16 mouse cellular contexts compared by ENCODE assay signal in genomic region chr11:5716938-5717705, GRCm38 (mm10). TPM values are rescaled to one million over a fixed set of nuclear protein-coding genes. Genes with fewer than 3 reads are reported as not detected.
DNase-seq lines count a peak whose midpoint lies in the region; ATAC-seq lines count a peak whose summit lies in the region.
"Had no signal": no experiment of that assay in that cellular context is flagged by ENCODE, and none has a peak within 500 bp of the region (broad histone marks: within the 10 kb centered on the region; RNA-seq: fewer than 3 reads in every experiment).

No protein-coding gene starts in this region.

- H3K9ac ChIP-seq in kidney, embryonic 16.5 days (replicated peaks; ENCODE audit: low read length), result no peak overlapping the region
- no peak overlapping the region for H3K9ac ChIP-seq in lung, embryonic 16.5 days (ENCODE audit: low read length)
- H3K9ac ChIP-seq: forebrain, embryonic 15.5 days; kidney, embryonic 15.5 days; liver, embryonic 12.5 days had no signal

- no peak for ATAC-seq in kidney, embryonic 16.5 days (ENCODE audit: low FRiP score, low TSS enrichment)
- peak; percentile 41 for ATAC-seq in lung, embryonic 16.5 days (ENCODE audit: low read depth)
- ATAC-seq: forebrain, embryonic 15.5 days; hindbrain, postnatal 0 days; liver, embryonic 12.5 days had no signal

- 93% methylated on average over 34 of the region's 34 CpGs for WGBS in kidney, embryonic 16.5 days
- 84% methylated on average over 34 of the region's 34 CpGs for WGBS in lung, embryonic 16.5 days

- no peaks in the 10 kb centered on the region for H3K9me3 ChIP-seq in kidney, embryonic 16.5 days (ENCODE audit: low read length)
- H3K9me3 ChIP-seq in lung, embryonic 16.5 days (ENCODE audit: control insufficient read depth, low read length), result no peaks in the 10 kb centered on the region
- H3K9me3 ChIP-seq: forebrain, embryonic 15.5 days; kidney, embryonic 15.5 days; liver, embryonic 12.5 days had no signal

- H3K27me3 ChIP-seq in kidney, embryonic 16.5 days (ENCODE audit: insufficient read depth, low read length), result no peaks in the 10 kb centered on the region
- H3K27me3 ChIP-seq in lung, embryonic 16.5 days (ENCODE audit: control insufficient read depth, insufficient read depth, low read depth, low read length), result no peaks in the 10 kb centered on the region
- H3K27me3 ChIP-seq: forebrain, embryonic 15.5 days; kidney, embryonic 15.5 days; liver, embryonic 12.5 days had no signal

- peak; percentile 2 for DNase-seq in kidney, adult 18-20 months
- peak; percentile 68 for DNase-seq in ES-CJ7 (ENCODE audit: low read depth, low spot score)
- no peak for DNase-seq in cerebellum, postnatal 36 days
- DNase-seq in left cerebral cortex, adult 9 months (ENCODE audit: low spot score in 2 of 2), result no peak
- no peak for DNase-seq in ovary, postnatal 10 days (ENCODE audit: low spot score)
- DNase-seq: cerebellum, adult 11 months; embryo, embryonic 11 days; retina, postnatal 1 day; thymus, adult 18-20 months had no signal

- no peak overlapping the region for H3K4me2 ChIP-seq in kidney, embryonic 16.5 days (replicated peaks; ENCODE audit: low read depth, low read length)
- no peak overlapping the region for H3K4me2 ChIP-seq in lung, embryonic 16.5 days (ENCODE audit: low read depth, low read length)
- H3K4me2 ChIP-seq: forebrain, embryonic 15.5 days; kidney, embryonic 15.5 days; liver, embryonic 12.5 days had no signal

- no peaks in the 10 kb centered on the region for H3K4me1 ChIP-seq in kidney, embryonic 16.5 days (ENCODE audit: insufficient read depth, low read length)
- H3K4me1 ChIP-seq in brown adipose tissue, adult 24 weeks (ENCODE audit: control insufficient read depth, insufficient read depth, insufficient read length, low read length), result no peaks in the 10 kb centered on the region; the same call in 1 of the 2 replicates
- no peaks in the 10 kb centered on the region for H3K4me1 ChIP-seq in lung, embryonic 16.5 days (replicated peaks; ENCODE audit: control insufficient read depth, insufficient read depth, low read length)
- H3K4me1 ChIP-seq: forebrain, embryonic 15.5 days; kidney, embryonic 15.5 days; liver, embryonic 12.5 days had no signal

- H3K27ac ChIP-seq in kidney, embryonic 16.5 days (ENCODE audit: low read length), result no peak overlapping the region
- 0 out of 2 replicates have a peak overlapping the region, but pooled peaks have one; percentile 38 for H3K27ac ChIP-seq in brown adipose tissue, adult 24 weeks (replicated peaks; ENCODE audit: low read depth, low read length)
- H3K27ac ChIP-seq in lung, embryonic 16.5 days (ENCODE audit: low read length), result no peak overlapping the region
- H3K27ac ChIP-seq: forebrain, embryonic 15.5 days; hindbrain, postnatal 0 days; kidney, embryonic 15.5 days; liver, embryonic 12.5 days had no signal

- H3K4me3 ChIP-seq in kidney, embryonic 16.5 days (ENCODE audit: low read length), result no peak overlapping the region
- no peak overlapping the region for H3K4me3 ChIP-seq in brown adipose tissue, adult 24 weeks (ENCODE audit: insufficient read depth, low read depth, low read length)
- no peak overlapping the region for H3K4me3 ChIP-seq in lung, embryonic 16.5 days (ENCODE audit: low read length)
- H3K4me3 ChIP-seq: forebrain, embryonic 15.5 days; kidney, embryonic 15.5 days; liver, embryonic 12.5 days had no signal

- peaks cover 46% of the 10 kb centered on the region for H3K36me3 ChIP-seq in kidney, embryonic 16.5 days (ENCODE audit: insufficient read depth, low read length)
- H3K36me3 ChIP-seq in lung, embryonic 16.5 days (ENCODE audit: control insufficient read depth, insufficient read depth, low read length), result peaks cover 35% of the 10 kb centered on the region

RNA-seq across cellular contexts. Expression of gene Mrps24, which starts 1.6 kb away (rescaled TPM):
- polyA plus RNA-seq in kidney, embryonic 16.5 days (2015; fragmentation: Nextera tagmentation; extraction: Ambion mirVana), result 197 and 212 TPM in 2 replicates
- polyA plus RNA-seq in brown adipose tissue, adult 24 weeks (2012; ENCODE audit: insufficient read depth, insufficient read length, missing spikeins), result 191 and 238 TPM in 2 replicates
- polyA plus RNA-seq in lung, embryonic 16.5 days (2015; fragmentation: Nextera tagmentation; extraction: Ambion mirVana), result 180 TPM in 2 replicates

RNA-seq across cellular contexts. Expression of gene Urgcp, which starts 45.1 kb away (rescaled TPM):
- polyA plus RNA-seq in kidney, embryonic 16.5 days (2015; fragmentation: Nextera tagmentation; extraction: Ambion mirVana), result 25.9 and 27.8 TPM in 2 replicates
- polyA plus RNA-seq in brown adipose tissue, adult 24 weeks (2012; ENCODE audit: insufficient read depth, insufficient read length, missing spikeins), result 30.8 and 34.1 TPM in 2 replicates
- 26.0 and 26.7 TPM in 2 replicates for polyA plus RNA-seq in lung, embryonic 16.5 days (2015; fragmentation: Nextera tagmentation; extraction: Ambion mirVana)

Comparison
In these comparisons a context has a peak if more than half of its experiments do, and no peak if none do; other contexts are left out.
1. DNase-seq: peak in kidney, adult 18-20 months (single experiment) and ES-CJ7 (single experiment); none in cerebellum, postnatal 36 days (0 of 2), left cerebral cortex, adult 9 months (0 of 2) and ovary, postnatal 10 days (single experiment).